Mouse (Mus musculus) A20 (cell line): ENCODE data around the gene Eif4e3.

ENCODE experiments used
- DNase-seq: peaks from one replicate; pipeline ENCODE4 v3.0.0-alpha.2; 2011; ENCODE audit warnings: low read depth, low spot score

Eif4e3 gene

DNA sequence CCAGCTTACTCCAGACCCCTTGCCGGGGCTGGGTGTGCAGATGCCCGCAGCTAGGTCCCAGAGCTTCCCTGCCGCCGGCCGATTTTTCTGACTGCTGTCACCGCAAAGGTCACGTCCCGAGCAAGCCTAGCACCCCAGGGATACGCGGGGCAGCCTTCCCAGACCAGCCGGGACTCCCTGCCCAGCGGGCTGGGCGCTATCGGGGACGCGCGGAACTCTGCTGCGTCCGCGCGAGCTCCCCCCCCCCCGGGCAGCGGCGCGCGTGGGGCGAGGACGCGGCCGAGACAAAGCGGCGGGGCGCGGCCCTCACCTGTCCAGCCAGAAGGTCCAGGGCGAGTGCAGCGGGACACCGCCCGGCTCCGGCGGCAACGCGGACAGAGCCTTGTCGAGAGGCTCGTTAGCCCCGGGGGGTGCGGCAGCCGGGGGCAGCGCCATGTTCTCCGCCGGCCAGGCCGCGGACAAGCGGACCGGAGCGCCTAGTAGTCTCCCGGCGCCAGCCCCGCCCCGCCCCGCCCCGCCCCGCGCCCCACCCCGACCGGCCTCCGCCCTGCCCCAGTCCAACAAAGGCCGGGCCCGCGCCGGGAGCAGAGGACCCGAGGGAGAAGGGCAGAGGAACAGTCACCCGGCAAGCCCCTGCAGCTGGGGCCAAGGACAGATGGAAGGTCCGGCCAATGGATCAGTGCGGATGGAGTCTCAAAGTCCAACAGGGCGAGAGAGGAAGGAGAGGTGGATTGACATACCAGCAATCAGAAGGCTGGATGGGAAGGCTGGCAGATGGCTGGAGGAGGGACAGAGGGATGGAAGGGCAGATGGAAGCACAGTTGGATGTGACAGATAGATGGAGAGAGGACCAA, at the start of gene Eif4e3, which contains the start of gene Gm20696:
Eif4e3 (minus strand) TSS at position 454 of the 854 bp plus-strand sequence.
Gm20696 (minus strand) TSS at position 480 of the 854 bp plus-strand sequence.
- peak; percentile 44 for DNase-seq

DNA sequence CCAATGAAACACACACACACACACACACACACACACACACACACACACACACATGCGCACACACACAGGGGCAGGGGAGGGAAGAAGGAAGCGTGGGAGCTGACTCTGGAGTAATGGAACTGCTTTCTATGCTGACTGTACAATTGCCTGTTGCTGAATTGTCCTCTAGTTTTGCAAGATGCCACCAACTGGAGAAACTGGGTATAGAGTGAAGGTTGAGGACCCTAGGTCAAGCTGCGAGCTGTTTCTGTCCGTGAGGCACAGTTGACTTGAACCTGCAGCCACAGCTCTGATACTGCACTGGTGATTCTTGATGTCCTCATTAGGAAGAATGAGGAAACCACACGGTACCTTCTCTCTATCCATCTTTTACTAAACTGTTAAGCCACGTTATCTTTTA, 49.3 kb upstream of the Eif4e3 start:
- peak; percentile 14 for DNase-seq

DNA sequence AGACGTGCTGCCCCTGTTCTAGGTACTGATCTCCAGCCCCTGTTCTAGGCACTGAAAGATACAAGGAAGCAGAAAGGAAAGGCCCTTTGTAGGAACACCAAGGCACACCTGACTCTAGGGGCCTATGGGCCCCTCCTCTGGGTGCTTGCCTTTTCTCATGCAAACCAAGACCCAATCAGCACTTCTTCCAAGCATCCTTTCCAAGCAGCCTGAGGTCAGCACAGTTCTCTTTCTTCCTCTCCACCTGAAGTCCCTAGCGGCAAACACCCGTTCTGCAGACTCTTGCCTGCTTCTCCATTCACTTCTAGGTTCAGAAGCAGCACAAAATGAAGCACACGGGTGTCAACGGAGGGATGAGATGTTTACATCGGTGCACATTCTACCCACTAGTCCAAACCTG, 48.6 kb upstream of the Eif4e3 start:
- DNase-seq, result no peak

DNA sequence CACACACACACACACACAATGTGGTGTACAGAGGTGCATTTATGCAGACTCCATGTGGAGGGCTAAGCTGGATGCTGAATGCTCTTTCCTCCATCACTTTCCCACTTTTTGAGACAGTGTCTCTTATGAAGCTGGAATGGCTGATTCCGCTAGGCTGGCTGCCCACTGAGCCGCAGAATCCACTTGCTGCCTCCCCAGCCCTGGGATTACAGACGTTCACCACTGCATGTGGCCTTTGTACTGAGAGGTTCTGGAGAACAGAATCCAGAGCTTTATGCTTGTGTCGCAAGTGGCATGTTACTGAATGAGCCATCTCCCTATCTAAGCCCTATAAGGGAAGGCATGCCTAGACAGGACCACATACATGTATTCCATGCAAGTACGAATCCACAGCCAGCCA, 46.7 kb upstream of the Eif4e3 start:
- DNase-seq, result no peak

DNA sequence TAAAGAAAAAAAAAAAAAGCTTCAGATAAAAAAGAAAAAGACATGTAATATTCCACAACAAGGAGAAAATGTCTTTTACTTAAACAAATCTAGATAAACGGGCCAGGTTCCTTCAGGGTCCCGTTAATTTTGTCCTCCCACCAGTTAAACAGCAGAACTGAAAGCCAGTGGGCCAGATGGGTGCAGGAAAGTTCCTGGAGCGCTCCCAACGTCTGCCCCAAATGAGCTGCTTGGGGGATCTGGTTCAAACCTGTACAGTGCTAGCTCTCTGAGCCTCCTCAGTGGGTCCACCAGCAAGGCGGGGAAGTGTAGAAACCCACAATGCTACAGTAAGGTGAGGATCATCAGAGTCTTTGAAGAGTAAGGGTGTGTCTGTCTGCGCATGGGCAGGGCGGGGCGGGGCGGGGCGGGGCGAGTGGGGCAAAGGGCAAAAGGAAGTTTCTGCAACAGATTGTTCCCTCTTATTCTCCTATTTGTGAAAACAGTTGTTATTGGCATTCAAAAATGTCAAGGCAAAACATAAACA, 45.1 kb upstream of the Eif4e3 start:
- DNase-seq, result no peak

DNA sequence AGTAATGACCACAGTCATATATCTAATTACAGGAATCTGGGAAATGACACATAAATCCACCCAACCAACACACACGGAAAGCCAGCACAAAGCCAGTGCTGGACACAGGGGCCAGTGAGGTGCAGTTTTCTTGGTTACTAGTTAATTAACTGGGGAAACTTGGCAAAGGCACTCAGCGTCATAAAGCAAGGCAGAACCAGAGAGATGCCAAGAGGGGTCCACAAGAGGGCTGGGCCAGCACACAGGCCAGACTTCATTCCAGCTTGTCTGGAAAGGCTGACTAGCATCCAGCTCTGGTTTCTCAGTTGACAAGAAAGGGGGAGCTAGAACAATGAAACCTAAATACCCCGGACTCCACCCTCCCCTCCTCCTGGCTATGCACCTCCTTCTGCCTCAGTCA, 33.9 kb upstream of the Eif4e3 start:
- DNase-seq, result no peak

DNA sequence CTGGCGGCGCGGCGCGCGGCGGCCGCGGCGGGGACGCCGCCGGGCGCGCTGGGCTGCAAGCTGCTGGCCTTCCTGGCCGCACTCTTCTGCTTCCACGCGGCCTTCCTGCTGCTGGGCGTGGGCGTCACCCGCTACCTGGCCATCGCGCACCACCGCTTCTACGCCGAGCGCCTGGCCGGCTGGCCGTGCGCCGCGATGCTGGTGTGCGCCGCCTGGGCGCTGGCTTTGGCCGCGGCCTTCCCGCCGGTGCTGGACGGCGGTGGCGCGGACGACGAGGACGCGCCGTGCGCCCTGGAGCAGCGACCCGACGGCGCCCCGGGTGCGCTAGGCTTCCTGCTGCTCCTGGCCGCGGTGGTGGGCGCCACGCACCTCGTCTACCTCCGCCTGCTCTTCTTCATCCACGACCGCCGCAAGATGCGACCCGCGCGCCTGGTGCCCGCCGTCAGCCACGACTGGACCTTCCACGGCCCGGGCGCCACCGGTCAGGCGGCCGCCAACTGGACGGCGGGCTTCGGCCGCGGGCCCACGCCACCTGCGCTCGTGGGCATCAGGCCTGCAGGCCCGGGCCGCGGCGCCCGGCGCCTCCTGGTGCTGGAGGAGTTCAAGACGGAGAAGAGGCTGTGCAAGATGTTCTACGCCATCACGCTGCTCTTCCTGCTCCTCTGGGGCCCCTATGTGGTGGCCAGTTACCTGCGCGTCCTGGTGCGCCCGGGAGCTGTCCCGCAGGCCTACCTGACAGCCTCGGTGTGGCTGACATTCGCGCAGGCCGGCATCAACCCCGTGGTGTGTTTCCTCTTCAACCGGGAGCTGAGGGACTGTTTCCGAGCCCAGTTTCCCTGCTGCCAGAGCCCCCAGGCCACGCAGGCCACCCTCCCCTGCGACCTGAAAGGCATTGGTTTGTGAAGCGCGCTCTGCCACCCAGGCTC, 26.6 kb upstream of the Eif4e3 start:
- DNase-seq, result no peak

DNA sequence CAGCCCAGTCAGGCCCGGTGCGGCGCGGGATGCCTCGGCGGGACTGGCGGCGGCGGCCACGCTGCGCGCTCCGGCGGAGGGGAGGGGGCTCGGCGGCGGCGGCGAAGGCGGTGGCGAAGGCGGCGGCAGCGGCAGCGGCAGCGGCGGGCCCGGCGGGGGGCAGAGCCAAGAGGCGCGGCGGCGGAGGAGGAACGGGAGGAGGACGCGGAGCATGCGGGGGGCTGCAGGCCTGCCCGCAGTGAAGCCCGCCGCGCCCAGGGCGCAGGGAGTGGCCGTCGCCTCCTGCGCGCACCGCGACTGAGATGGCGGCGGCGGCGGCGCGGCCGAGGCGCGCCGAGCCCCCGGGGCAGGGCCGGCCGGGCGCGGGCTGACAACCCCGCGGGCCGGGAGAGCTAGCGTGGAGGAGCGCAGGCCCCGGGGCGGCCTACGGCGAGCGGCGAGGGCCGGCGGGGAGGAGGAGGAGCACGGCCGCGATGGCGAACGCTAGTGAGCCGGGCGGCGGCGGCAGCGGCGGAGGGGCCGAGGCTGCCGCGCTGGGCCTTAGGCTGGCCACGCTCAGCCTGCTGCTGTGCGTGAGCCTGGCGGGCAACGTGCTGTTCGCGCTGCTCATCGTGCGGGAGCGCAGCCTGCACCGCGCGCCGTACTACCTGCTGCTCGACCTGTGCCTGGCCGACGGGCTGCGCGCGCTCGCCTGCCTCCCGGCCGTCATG, 25.8 kb upstream of the Eif4e3 start, which contains the start of gene Gpr27:
Gpr27 (plus strand) TSS at position 474 of the 710 bp plus-strand sequence.
- no peak for DNase-seq

DNA sequence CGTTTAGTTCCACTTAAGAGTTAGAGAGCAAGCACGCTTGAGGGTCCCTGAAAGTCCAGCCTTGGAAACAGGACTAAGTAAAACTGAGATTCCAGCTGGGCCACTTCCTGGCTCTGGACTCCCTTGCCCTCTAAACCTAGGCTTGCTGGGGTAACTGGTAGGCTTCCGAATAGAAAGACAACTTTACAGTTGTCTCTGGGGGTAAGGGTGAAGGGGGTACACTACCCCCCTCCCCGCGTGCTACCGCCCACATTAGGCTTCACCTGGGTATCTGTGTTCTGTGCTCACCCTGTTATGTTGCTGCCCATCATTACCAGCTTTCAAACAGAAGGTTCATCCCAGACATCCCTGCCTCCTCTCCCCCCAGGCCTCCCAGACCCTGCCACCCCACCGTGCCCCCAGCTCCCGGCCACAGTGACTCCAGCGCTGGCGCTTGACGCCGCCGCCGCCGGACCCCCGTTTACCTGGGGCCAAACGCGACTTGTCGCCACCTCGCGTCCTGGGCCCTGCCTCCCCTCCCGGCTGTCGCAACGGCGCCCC, 25.2 kb upstream of the Eif4e3 start:
- no peak for DNase-seq

DNA sequence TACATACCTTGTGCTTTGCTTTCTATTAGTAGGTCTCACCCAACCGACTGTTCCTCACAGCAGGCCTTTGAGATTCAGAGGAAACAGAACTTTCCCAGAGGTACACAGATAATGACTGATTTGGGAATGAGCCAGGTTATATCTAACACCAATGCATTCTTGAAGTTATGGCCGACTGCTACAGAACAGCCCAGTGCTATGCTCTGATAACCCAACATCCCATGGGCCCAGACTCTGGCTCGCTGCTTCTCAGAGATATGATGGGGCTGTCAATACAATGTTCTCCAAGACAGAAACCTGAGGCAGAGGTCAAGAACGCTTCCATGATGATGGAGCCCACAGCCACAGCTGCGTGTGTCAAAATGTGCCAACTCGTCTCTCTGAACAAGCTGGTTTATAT, 21.9 kb upstream of the Eif4e3 start:
- no peak for DNase-seq

DNA sequence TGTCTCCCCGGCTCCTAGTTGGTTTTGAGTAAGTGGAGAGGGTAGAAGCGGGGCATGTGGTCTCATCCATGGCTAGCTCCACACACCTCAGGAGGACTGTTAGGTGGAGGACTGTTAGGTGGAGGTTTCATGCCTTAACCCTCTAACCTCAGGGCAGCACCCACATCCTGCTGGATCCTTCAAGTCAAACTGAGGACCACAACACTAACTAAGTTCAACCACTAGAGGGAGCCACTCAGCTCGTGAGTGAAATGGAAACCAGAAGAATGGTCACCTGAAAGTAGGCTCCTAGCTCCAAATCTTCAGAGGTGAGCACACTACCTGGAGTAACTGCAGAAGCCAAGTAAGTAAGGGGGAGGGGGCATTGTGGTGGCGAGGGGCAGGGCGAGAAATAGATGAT, 18.3 kb upstream of the Eif4e3 start:
- DNase-seq, result peak; percentile 70

DNA sequence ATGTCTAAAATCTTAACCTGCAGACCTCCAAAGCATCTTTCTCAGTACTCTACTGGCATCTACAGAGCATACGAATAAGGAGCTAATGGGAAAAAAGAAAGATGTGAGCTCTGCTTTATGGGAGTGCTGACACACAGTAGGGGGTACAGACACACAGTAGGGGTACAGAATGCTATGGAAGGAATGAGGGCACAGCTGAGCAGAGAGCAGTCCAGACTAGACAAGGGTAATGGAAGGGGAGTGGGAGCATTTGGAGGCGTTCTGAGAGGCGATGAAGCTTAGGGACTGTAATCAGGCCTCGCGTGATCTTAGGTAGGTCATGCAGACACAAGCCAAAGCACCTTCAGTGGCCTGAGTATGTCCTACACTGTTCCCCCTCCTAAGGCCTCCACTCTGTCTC, 17.4 kb upstream of the Eif4e3 start:
- DNase-seq, result no peak

DNA sequence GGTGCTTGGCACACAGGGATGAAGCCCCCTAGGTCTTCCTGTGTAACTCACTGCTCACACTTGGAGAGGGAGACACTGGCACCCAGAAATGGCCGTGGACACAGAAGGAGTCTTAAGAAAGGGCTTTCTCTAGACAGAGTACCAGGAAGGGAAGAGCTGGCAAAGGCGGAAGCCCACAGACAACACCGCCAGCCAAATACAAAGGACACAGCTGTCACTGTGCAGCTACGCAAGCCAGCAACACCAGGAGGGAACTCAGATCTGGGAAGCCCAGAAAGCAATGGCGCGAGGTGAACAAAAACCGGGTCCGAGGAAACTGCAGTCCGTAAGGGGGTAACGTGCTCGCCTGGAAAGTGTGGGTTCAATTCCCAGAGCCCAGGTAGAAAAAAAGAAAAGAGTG, 11.5 kb upstream of the Eif4e3 start:
- no peak for DNase-seq

DNA sequence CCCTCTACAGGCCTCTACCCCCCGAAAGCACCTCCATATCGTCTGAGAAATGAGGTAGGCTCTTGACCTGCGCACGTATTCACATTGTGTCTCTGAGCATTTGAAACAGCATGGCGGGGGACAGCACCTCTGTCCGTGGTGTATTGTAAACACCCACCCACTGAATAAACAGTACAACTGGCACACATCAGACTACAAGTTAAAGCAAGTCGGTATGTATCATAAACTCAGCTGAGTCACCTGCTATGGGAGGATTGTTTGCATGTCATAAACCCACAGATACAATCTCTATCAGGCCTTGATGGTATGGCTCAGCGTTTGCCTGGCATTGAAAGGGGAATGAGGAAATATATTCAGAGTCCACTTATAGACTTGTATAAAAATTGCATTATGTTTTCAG, 10.8 kb upstream of the Eif4e3 start:
- no peak for DNase-seq

DNA sequence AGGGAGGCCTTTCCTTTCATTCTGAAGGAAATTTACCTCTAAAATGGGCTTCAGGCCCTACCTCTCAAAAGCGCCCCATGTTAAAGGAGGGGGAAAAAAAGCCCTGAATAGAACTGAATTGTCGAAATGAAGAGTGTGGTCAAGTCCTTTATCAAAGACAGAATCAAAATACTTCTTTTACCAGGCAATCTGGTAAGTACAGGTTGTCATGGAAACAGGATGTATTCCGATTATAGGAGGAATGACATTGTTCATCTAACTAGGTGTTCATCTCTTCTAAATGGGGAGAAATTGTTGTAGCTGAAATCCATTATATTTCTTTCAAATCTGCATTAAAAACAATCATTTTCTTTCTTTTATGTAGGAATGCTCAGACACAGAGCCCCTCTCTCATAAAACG, 7.9 kb upstream of the Eif4e3 start:
- DNase-seq, result no peak

DNA sequence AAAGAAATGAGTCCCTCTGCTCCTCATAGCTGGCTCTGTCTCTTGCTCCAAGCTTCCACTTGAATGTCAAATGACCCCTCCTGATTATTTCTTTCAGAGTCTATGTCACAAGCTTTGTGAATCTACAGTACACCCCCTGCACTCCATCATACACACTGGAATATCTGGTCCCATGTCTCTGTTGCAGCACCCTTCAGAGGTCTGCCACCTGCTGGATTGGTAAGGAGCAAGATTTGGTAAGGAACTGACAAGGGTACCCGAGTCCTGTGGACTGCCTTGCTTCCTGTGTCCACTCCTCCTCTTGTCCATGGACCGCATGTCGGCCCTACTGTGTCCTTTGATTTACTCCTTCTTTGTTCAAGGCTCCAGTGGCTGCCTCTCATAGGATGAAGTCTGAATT, 5.2 kb upstream of the Eif4e3 start:
- DNase-seq, result no peak

DNA sequence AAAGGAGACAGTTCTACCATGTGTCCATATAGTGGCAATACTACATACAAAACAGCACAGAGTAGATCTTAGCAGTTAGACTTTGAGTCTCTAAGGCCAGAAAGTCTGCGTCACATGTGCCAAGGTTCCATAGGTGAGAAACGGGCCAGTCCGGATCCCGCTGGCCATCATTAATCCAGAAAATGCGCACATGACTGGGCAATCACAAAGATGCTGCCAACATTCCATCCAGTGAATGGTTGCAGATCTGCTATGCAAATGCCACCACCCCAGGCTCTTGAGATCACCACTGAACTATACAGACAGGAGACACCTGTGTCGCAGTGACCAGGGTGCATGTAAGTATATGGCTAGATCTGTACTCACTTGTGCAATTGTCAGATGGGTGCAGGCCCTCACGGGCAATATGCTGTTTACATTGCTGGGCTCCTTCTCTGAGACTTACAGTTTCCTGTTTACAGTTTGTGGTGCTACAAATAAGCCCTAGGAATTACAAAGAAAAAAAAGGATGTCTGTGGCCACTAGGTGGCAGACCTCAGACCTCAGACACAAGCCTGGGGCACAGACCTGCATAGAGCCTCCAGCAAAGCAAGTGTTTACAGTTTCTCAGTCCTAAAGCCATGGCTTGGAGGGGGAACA, 4.0 kb upstream of the Eif4e3 start:
- DNase-seq, result peak; percentile 68

DNA sequence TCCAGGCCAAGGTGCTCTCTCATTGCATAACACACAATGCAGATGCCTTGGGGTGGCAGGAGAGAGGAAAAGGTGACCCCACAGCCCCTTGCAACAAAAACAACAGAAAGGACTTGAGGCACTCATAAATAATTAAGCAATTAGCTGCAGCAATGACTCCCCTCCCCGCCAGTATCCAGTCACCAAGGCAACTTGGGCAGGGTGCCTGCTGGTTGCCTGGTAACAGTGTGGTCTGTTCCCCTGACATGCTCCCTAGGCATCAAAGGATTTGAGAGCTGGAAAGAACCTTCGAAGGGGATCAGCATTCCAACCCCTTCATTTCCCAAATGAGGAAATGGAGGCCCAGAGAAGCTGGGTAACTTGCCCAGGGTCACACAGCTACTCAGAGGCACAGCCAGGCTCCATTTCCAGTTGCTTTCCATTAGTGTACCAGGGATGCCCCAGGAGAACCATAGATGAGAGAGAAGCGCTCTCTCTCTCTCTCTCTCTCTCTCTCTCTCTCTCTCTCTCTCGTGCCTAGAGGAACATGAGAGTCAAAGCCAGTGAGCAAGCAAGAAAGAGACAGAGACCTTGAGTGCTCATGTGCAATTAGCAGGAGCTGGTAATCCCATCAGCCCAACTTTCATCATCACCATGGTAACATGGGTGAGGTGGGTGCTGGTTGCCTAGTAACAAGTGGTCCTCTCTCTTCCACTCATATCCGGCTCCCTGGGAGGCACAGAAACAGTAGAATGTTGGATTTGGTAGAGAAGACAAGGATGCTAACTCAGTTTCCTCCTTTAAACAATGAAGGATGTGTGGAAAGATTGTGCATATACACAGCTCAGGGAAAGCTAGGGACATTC, 3.1 kb upstream of the Eif4e3 start:
- DNase-seq, result no peak

DNA sequence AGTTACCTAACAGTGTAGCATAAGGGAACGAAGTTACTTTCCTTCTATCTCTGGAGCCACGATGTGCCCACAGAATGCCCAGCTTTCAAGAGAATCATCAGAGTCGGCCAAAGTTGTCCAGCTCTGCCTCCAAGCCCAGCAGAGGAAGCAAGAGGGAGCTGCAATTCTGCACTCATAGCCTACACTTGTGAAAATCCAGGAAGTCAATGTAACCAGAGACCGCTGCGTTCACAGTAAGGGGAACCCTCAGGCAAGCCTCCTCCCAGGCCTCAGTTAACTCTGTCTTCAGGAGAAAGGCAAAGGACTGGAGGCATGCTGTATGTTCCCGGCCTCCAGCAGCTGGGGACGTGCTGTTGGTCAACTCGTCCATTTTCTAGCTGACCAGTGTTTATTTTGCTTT, 719 bp upstream of the Eif4e3 start:
- DNase-seq, result no peak
